Mouse (Mus musculus): ENCODE measurements around the gene Tsen34.

Gene Tsen34

DNA sequence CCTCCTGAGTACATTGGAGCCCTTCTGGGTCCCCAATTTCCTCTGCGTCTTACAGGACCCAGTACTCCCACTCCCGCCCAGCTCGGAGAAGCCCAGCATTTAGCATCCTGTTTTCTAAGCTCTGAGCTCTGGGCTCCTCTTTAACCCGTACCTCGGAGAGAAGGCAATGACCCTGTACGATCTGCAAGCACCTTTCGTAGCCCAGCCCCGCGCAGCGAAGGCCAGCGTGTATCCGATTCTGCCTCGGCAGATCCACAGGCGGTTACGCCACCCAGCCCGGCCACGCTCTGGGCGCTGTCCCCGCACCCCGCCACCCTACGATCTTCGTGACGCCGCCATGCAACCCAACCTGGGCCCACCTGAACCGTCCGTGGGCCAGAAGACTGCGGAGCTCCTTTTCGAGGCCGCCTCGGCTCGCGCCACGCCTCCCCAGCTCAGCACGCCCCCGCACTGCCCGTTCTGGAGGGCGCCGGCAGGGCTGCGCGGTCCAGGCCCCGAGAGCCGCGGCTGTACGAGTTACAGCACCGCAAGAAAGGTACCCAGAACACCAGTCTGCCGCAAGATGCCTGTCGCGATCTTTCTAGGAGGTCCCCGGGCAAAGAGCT, at the start of gene Tsen34:
TSS of gene Tsen34 (plus strand) at position 482 of the 605 bp plus-strand sequence.
- no peak for DNase-seq (ENCODE audit: low read depth, low spot score)

DNA sequence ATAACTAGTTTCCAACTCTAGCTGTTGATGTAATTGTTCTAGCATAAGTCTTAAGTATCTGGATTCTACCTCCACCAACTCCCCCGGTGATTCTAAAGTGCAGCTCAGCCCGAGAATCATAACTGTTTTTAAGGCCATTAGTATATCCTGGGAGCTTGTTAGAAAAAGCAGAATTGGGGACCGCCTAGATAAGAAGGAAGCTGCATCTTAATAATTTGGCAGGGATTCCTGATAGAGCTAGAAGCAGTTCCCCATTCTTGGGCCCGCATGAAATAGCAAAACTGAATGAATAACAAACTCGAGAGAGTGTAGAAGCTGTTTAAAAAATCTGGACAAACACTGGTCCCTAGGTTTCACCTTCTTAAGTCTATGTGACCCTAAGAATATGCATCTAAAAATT, 49.3 kb upstream of the Tsen34 start:
- DNase-seq (ENCODE audit: low read depth, low spot score), result no peak

DNA sequence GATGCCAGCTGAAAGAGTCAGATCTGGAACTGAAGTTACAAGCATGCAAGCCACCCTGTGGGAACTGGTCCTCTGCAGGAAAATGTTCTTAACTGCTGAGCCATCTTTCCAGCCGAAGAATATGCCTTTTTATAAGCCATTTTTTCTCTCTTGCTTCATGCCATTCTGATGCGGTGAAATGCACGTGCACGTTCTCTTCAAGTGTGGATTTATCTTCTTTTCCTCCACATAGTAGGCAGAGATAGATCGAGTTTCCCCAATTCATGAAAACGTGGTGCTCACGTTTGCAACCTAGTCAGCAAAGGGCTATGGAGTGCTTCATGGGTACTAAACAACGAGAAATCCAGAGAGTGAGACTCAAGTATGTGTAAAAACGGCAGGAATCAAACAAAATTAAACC, 48.8 kb upstream of the Tsen34 start:
- DNase-seq (ENCODE audit: low read depth, low spot score), result no peak

DNA sequence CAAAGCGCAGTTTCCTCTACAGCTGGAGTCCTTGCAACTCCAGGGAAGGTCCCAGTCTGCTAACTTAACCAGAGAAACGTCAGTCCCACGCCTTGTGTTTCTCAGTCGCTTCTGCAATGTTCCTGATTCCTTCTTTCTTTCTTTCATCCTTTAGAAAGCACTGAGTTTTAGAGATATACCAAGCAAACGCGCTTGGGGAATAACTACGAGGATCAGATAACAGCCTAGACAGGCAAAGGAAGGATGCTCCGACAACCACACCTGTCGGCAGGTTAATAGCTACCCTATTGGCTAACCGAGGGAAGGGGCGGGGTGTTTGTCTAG, 48.4 kb upstream of the Tsen34 start:
- DNase-seq (ENCODE audit: low read depth, low spot score), result no peak

DNA sequence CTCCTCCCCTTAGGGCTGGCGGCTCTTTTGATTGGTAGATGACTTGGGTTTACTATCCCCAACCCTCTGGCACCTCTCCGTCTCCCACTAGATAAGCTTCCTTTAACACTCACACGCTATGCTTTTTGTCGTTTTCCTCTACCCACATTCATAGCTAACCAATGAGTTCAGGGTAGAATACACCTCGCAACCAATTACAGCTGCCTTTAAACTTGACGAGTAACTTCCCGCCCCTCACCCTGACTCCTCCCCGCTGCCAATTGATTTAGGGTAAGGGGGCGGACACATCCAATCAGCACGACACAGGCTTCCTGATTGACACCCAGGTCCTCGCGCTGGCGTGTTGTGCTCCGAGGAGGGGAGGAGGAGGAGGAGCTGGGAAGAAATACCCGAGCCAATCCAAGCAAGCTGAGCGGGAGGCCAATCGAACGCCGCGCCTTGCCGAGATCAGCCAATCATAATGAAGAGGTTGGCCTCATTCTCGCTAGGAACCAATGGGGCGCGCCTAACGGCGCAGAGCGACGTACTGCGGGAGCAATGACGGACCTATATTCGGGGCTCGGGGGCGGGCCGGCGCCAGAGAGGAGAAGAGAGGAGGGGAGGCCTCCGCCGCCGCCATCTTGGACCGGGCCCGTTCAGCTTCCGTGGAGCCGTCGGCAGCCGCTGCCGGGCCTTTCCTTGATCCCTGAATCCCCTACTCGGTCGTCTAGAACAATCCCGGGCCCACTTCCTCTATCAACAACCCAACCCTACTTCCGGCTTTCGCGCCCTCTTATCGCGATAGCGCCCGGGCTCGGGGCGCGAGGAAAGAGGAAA, 47.8 kb upstream of the Tsen34 start, which contains the start of gene Cnot3:
TSS of gene Cnot3 (plus strand) at position 597 of the 816 bp plus-strand sequence.
- DNase-seq (ENCODE audit: low read depth, low spot score), result peak; percentile 98

DNA sequence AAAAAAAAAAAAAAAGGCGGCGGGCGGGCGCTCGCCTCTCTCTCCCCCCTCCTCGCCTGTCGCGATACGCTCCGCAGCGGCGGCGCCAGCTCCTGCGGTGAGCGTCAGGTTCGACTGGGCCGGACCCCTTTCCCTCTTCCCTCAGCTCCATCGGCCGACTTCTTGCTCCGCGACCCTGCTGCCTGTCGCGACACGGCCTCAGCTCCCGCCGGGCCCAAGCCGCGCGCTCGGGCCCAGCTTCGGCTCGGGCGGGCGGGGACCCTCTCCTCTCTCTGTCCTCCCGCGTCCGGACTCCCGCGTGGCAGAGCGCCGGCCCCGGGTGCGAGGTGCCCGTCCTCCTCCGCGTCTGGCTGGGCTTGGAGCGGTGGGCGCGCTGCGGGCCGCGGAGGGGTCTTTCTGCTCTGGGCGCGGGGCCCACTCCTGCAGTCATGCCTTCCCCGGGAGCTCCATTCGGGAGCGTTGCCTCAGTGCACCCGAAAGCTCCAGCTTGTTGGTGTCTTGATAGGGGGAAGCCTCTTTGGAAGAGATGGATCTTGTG, 47.1 kb upstream of the Tsen34 start:
- DNase-seq (ENCODE audit: low read depth, low spot score), result no peak

DNA sequence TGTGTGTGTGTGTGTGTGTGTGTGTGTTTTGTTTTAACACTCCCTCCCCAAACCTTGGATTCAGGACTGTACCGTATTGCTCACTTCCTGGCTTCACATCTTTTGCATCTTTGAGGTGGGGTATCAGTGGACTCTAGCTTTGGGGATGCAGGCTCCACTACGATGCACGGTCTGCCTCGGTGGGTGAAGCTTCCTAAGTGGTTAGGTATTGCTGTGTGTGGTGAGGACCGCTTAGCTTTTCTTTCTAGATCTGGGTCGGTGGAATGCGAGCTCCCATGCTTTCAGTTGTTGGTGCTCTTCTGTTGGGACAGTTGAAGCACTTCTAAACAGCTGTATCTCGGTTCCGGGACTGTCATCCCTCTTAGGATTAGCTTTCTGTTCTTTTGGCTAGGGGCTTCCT, 46.5 kb upstream of the Tsen34 start:
- DNase-seq (ENCODE audit: low read depth, low spot score), result no peak

DNA sequence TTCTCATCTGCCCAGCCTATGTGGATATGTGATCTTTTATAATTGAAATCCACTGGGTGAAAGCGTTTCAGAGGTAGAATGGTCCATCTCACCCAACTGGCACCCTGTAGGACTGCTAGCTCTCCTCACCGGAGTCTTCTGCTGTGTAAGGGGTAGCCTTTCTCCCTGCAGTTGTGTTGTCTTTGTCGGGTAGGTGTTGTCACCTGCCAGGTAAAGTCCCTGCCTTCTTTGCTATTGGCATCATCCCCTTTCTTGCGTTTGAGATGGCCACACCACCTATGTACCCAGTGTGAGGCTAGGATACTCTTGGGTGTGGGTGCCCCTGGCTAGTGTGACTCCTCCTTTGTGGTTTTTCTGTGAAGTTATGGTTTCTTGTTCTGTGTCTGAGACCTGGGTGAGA, 46.0 kb upstream of the Tsen34 start:
- DNase-seq (ENCODE audit: low read depth, low spot score), result no peak

DNA sequence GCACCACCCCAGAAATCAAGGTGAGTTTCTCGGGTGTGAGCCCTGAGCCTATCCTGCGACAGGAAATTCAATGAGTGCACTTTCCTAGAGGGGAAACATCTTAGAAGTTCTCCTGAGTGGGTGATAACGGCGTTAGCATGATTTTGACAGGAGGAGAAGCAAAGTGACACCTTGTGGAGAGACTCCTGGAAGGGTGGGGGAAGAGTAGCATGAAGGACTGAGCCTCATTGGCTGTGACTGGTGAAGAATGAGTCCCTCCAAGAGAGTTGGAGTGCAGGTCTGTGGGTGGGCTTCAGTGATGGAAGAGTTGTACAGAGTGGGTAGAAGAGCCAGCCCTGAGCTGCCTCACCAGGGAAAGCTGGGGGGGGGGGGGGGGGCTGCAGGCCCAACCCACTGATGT, 35.7 kb upstream of the Tsen34 start:
- DNase-seq (ENCODE audit: low read depth, low spot score), result no peak

DNA sequence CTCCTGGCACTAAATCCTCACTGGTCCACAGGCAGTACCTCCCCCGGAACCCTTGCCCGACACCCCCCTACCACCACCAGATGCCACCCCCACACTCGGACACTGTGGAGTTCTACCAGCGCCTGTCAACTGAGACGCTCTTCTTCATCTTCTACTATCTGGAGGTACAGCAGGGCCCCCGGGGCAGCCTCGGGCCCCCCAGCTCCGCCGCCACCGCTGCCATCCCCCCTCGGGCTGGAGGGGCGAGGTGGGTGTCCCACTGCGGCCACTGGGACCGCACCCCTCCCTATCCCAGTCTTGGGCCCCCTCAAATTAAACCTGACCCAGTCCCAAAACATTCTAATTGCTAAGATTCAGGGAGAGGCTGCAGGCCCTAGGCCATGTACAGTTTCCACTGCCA, 34.1 kb upstream of the Tsen34 start:
- no peak for DNase-seq (ENCODE audit: low read depth, low spot score)

DNA sequence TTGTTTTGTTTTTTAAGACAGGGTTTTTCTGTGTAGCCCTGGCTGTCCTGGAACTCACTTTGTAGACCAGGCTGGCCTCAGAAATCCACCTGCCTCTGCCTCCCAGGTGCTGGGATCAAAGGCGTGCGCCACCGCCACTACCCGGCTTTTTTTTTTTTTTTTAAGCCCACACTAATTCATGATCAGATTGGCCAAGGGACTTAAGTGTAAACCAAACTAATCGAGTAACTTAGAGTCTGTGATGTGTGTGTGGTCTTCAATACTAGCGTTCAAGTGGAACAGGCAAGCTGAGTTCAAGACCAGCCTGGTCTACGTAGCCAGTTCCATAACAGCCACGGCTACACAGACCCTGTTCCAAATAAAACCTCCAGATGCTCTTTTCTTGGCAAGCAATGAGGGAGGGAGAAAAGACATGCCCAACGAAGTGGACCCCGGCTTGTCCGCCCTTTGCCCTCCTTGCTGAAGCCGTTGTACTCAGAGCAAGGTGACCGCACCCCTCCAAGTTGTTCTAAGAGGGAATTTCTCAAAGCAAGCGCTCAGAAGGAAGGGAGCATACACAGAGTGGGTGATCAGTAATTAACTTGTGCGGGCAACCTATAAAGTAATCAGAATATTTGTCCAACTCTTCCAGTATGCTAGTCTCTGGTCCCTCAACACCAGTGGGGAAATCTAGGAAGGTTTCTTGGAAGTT, 28.0 kb upstream of the Tsen34 start:
- DNase-seq (ENCODE audit: low read depth, low spot score), result no peak

DNA sequence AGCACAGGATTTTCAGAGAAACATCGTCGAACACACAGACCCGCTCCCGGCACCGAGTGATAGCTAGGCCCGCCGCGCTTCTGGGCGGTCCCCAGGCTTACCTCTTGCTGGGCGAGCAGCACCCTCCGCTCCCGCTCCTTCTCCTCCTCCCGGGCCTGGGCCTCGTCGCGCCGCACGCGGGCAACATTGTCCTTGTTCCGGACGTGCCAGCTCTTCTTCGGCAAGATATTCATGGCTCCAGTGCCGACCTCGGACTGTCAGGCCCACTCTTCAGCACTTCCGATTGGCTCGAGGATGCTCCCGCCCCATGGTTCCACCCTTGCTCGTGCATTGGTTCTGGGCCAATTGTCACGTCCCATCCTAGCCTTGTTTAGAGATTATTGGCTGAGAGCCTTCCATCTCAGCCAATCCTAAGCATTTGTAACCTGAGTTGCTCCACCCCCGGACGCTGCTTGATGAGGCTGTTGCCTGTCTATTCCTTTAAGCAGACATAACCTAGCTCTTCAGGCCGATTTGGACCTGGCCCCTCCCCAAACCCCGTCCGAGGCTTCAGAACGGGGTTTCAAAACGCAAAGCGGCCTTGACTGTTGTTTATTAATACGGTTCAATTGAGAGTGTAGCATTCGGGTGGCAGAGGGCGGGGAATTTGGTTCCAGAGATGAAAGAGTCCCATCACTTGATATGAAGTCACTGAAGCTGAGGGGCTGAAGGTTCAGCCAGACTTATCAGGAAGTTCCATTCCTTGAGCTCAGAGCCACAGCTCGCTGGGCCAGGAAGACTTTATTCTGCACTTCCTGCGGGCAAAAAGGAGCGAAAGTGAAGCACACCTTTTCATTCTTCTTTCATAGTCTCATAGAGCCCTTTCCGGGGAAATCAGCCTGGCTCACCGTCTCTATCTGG, 27.2 kb upstream of the Tsen34 start, which contains the start of gene Leng1:
TSS of gene Leng1 (minus strand) at position 626 of the 900 bp plus-strand sequence.
- peak; percentile 95 for DNase-seq (ENCODE audit: low read depth, low spot score)

DNA sequence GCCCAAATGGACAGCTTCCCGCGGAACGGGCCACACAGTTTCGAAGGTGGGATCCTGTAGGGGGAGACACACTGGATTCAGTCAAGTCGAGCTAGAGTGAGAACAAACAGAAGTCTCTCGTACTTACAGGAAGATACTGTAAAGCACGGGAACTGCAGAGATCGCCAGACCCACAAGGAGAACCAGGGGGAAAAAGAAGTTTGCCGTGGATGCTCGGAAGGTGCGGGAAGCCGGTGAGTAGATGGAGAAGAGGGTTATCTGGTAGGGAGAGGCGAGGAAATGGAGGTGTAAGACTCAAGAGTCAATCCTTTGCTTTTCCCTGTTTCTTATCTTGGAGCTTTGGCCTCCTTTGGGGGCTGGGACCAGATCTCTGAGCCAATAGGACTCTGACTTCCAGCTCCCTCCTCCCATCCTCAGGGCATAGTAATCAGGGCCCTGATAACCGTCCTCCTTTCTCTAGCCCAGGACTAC, 25.7 kb upstream of the Tsen34 start:
- DNase-seq (ENCODE audit: low read depth, low spot score), result peak; percentile 56

DNA sequence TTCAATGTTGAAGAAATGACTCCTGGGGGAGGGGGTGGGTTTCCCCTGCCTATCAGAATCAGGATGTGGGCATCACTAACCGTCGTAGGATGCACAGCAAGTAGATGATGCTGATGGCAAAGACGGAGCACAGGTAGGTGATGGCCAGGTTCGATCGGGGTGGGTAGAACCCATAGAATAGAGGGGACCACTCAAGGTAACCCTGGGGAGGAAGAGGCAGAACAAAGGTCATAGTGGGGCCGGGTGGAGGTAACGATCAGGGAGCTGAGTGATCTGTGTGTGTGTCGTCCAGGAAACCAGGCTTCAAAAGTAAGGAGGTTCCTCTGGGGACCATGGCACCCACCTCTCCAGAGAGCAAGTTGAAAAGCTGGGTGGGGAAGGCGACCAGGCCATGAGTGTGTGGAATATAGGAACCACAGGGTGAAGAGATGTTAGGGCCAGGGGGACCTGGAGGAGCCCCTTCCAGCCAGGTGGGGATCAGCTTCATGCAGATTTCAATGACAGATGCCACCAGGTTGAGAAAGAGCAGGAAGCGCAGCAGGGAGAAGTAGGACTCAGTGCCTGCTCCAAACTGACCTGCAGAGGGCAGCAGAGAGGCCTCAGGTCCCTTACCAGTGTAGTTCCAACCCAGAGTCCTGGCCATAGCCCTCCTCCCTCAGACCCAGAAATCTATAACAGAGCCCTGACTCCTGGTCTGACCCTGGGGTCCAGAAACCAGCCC, 18.0 kb upstream of the Tsen34 start:
- peak; percentile 64 for DNase-seq (ENCODE audit: low read depth, low spot score)

DNA sequence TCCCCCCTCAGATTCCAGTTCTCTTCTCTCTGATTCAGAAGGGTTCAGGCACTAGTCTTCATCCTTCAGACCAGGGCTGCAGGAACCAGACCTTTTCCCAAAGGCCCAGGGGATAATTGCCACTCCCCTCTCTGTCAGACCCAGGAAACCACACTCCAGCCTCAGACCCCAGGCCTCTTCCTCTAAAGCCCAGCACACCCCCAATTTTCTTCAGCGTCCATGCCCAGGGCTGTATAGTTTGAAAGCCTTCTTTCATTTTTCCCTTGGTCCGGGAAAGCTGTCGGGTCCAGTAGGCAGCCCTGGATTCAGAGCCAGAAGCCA, 17.5 kb upstream of the Tsen34 start:
- no peak for DNase-seq (ENCODE audit: low read depth, low spot score)

DNA sequence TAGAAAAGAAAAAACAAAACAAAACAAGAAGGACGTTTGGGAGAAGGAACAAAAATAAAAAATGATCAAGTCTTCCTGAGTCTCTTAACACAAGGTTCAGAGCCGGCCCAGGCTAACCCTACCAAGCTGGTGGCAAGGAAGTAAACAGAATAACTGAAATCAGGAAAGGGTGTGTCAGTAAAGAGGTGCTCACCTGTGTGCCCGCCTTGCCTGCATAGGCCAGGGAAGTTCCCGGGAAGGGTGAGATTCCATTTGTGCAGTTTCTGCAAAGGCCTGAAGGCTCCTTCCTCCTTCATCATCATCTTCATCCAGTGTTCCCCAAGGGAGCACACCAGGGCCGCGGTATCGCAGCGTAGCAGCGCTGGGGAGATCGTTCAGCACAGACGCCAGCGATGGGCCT, 16.3 kb upstream of the Tsen34 start:
- no peak for DNase-seq (ENCODE audit: low read depth, low spot score)

DNA sequence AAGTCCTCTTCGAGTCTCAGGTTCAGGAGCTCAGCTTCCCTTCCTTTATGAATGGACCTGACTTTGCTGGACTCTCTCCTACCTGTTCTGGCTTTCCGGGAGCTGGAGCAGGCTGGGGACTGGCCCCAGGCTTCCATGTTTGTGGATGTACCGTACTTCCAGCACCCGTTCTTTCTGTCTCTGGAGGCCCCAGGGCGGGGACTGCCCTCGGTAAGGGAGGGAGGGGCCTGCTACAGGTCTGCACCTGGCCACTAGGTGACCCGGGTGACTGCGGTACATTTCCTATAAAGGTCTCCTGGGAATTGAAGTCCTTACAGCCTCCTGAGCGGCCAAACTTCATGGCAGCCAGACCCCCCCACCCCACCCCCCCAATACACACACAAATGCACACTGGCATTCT, 15.3 kb upstream of the Tsen34 start, which contains the start of gene Tmc4:
TSS of gene Tmc4 (minus strand) at position 212 of the 400 bp plus-strand sequence.
- no peak for DNase-seq (ENCODE audit: low read depth, low spot score)

DNA sequence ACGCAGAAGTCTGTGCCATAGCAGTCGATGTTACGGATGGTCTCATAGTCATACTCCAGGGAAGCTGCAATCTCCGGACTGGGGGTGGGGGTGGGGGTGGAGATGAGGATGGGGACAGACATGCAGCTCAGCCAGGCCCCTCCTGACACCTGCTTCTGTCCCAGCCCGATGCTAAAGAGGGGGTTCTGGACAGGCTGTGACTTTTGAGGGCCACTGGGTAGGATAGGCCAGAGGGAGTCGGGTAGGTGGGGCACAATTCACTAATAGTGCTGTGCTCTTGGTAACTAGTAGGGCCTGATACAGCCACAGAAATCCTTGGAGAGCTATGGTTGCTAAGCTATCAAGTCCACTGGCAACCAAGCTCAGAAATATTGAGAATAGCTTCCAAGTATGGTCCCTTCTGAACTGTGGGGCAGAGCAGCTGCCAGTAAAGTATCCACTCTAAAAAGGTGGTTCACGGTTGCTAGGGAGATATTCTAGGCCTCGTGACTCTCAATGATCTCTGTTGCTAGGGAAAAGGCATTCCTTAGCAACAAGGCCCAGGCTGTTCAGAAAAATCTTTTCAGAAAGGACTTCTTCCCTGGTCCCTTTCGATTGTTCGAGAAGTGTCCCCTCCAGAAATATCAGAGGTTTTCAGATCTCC, 8.6 kb upstream of the Tsen34 start:
- no peak for DNase-seq (ENCODE audit: low read depth, low spot score)

DNA sequence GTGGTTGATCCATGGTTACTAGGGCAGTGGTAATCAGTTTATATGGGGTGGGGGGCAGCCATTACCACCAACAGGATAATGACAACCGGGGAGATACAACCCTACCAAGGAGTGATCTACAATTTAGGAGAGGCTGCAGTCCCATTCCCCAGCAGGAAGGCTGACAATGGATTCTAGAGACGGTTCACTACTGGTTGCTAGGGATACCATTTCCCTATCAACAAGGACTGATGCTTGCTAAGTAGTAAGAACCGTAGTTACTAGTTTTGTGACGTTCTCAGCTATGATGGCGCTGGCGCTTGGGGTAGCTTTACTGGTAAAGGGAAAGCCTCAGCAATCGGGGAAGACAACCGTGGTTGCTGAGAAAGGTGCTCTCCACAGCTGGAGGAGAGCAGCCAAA, 8.0 kb upstream of the Tsen34 start:
- no peak for DNase-seq (ENCODE audit: low read depth, low spot score)
